Mouse (Mus musculus): ENCODE results near the gene Fads6.

DNA sequence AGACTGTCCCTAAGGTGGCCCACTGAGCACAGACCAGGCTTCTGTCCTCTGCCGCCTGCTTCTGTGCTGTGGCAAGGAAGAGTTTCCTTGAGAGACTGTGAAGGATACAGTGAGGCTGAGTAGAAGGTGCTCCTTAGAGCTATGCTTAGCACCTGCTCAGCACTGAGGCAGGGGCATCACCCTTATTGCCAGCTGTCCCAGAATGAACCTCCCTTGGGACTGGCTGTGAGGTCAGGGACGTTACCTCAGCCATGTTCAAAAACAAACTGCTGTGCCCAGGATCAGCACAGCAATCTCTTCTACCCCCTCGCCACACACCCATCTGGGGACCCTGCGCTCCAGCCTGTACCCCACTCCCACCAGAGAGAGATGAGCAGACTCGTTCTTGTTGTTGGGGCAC is 64.6 kb downstream of the Fads6 start:
- no peak for TF ChIP-seq CTCF (IDR thresholded peaks at IDR 0.05; ENCODE audit: low read depth, low read length)
- TF ChIP-seq POLR2A (IDR thresholded peaks at IDR 0.05; ENCODE audit: borderline replicate concordance, low read depth, low read length): no peak

Measured in bone marrow macrophage, adult 2 months (primary cell).